Mouse (Mus musculus): Measurements from ENCODE around the gene Trim56.

Gene Trim56

DNA sequence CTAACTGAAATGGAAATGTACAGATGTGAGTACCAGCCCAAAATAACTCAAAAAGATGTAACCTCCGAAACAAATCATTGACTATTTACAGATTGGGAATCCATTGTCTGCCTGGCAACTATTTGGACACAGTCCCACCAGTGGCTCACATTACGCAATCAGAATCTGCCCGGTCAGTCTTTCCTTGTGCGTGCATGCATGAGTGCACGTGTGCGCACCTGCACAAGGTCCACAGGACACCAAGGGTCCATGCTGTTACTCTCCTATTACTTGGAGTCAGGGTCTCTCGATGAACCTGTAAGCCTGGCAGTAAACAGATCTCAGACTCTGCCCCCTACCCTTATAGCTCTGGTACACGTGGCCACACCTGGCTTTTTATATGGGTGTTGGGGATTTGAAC lies 8.3 kb downstream of the Trim56 start:
- DNase-seq = no peak

DNA sequence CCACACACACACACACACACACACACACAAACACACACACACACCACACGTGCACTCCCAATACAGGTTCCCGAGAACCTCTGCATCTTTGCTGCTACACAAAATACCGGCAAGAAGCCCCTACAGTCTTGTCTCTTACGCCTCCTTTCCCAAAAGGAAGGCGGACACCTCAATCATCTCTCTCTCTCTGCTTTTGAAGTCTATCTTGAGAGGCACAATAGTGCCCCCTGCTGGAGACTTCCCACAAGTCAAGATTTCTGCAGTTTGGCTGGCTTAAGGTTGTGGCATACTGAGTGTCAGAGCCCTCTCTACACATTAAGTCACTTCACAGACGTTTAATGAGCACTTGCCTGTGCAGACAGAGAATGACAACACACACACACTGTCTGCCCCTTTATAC lies 9.0 kb downstream of the Trim56 start:
- DNase-seq = peak; percentile 81

DNA sequence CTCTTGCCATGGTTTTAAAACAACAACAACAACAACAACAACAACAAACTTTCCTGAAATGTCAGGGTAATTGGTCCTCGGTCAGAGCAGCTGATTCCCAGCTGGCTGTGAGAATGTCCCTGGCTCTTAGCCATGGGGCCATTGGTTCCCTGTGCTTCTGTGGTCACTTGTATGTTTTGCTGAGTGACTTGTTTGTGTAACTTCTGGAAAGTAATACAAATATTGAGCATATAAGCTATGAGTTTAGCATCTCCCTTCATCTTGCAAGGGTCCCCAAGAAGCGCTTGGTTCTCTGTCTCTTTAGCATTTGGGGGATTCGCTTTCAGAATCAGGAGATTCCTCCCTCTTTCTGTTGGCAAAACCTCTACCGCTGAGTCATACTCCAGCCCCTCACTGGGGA lies 9.6 kb downstream of the Trim56 start:
- no peak for DNase-seq

DNA sequence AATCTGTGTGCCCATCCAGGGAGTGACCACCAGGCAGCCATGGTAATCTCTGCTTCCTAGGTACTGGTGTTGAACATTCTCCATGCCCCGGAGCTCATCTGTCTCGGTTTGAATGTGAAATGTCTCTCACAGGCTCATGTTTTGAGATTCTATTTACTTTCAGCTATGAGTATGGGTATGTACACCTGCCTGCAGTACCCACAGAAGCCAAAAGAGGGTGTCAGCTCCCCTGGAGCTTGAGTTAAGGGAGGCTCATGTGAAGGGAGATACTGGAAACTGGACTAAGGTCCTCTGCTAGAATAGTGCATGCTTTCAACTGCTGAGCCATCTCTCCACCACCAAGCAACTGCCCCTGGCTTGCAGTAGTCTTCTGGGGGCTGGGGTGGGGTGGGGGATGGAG lies 12.0 kb downstream of the Trim56 start:
- no peak for DNase-seq

DNA sequence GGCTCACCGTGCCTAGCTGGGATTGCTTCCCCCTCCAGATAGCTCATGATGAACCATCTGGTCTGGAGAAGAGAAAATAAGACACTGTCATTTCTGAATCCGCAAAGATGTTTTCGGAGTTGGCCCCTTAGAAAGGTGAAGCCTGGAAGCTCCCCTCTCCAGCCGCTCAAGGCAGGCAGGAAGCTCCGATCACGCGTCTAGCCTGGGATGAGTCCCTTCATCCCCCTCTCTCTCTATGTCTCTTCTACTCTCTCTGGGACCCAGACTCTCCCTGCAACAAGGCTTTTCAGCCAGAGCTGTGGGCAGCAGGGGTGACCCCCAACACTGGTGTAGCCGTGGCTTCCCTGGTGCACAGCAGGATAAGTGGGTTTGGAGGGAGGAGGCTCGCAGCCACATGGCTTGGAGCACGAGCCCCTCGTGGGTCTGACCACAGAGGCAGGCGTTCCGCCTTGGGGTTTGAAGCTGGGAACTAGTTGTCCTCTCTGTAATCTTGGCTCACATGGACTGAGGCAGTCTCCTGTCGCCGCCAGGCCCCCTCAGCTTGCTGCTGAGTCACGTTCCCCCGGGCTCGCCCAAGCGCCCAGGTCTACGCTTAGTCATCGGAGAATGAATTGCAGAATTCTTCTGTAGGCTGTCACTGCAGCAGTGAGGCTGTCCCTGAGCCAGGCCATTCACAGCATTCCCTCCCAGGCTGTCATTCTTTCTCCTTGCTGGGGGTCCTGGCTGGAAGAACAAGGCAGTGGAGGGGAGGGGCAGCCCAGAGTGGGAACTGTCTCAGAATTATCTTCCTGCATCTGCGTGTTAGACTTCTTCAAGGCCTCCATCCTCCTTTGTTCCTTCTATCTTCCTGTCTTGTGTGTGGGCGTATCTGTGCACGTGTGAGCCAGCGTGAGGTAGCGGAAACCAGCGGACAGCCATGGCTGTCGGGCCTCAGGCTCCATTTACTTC lies 13.2 kb downstream of the Trim56 start:
- DNase-seq = peak; percentile 61

DNA sequence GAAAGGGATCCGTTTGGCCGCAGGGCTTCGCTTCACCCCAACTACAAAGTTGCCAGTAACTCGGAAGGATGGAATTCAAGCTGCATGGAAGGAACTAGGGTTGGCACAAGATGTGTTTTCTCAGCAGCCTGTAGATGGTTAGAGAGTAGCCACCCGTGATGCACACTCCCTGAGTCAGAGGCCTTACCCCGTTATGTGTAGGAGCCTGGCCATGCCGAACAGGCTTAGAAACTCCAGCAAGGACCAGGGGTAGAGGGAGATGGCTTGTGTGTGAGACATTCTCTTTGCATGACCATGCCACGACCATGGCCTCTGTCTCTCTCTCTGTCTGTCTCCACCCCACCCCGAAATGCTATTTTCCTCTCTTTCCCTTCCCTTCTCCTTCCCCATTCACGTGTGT lies 13.9 kb downstream of the Trim56 start:
- DNase-seq = no peak

DNA sequence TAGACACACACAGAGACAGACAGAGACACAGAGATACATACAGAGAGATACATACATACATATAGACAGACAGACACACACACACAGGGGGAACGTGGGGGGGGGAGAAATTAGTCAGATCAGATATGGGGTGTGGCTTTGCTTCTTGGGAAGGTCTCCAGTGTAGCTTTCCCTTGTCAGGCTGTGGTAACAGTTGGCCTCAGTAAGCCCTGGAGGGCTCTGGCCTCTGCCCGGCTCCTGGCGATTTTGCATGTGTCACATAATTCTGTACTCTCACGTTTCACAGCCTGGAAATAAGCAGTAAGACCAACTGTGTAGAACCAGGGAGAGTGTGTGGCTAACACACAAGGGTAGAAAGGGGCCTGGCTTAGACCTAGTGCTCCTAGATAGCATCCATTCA lies 15.3 kb downstream of the Trim56 start:
- no peak for DNase-seq

DNA sequence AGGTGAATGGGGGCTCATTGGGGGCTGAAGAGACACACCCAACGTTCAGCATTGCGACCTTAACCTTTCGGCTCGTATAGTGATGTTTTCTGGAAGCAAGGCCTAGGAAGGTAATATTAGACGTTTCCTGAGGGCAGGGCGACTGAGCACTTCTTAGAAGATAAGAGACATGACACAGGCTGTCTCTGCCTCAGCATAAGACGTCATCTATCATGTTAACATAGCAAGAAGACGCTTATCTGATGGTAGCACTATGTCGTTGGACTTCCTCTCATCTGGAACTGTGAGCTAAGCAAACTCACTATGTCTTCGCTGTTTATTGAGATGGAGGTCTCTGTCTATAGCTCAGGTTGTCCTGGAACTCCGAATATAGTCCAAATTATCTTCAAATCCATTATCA lies 17.6 kb downstream of the Trim56 start:
- DNase-seq = no peak

DNA sequence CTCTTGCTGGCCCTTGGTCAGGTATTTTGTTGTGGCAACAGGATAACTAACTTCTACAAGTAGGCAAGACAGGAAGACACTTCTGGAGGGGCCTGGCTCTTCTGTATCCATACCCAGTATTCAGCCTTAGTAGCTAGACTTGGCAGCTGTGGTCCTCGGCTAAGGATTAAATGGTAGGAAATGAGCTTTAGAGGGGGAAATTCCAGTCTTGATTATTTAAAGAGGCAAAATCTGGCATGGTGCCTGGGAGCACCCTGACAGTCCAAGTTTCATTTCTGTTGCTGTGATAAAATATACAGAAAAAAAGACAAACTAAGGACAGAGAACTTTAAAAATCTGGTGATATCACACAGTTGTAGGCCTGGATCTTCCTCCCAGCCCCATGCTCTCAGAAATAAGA lies 20.0 kb downstream of the Trim56 start:
- no peak for DNase-seq

DNA sequence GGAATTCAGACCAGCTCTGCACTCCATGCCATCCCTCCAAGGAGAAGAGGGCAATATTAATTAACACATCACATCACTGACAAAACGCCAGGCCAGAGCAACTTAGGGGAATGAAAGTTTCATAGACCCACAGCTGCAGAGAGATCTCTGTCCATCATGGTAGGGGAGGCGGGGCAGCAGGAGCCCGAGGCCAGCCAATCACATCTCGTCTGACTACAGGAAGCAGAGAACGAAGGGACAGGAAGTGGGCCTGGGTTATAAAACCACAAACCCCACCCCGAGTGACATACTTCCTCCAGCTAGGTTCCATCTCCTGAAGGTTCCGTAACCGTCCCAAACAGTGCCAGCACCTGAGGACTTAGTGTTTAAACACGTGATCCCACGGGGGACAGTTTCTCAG lies 20.9 kb downstream of the Trim56 start:
- DNase-seq = no peak

DNA sequence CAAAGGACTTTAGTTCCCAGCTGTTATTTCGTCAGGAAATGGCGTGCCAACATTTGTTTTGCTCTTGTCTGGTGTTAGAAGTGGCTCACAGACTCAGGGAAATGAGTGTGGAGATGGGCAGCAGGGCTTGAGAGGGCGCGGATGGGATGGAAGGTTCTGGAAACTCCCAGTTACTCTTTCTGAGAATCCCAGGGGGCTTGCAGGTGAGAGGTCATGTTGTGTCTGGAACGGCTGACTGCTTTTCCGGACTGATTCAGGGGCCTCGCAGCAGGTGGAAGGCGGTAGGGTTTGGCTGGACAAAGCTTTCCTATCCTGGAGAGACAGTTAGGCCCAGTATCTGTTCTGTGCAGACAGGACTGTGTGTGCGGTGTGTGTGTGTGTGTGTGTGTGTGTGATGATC lies 22.3 kb downstream of the Trim56 start:
- DNase-seq = no peak

DNA sequence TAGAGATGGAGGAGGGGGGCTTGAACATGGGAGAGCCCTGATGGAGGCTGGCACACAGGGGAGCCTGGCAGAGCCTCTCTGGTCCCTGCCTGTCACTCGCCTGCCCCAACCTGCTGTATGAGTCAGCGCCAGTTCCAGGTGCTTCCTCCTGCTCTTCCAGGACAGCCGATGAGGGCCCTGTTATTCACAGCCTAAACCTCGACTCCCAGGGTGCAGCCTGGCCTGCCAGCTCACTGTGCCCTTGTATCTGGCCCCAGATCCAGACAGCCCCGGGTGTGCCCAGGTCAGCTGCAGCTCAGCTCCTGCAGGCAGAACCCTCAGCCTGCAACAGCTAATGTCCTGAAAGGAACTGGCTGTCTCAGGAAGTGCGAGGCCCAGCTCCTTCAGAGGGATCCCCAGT lies 24.4 kb downstream of the Trim56 start:
- no peak for DNase-seq

DNA sequence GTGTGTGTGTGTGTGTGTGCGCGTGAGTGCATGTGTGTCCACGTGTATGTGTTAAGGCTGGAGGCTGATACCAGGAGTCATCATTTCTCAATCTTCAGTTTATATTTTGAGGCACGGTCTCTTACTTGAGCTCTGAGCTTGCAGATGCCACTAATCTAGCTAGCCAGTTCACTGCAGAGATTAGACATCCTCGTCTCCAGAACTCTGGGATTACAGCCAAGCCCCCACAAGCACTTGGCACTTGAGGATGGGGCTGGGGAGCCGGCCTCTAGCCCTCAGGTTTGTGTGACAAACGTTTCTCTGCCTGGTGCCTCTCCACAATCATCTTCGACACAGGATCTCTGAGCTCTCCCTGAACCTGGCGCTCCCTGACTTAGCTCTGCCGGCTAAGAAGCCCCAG lies 25.1 kb downstream of the Trim56 start:
- no peak for DNase-seq

DNA sequence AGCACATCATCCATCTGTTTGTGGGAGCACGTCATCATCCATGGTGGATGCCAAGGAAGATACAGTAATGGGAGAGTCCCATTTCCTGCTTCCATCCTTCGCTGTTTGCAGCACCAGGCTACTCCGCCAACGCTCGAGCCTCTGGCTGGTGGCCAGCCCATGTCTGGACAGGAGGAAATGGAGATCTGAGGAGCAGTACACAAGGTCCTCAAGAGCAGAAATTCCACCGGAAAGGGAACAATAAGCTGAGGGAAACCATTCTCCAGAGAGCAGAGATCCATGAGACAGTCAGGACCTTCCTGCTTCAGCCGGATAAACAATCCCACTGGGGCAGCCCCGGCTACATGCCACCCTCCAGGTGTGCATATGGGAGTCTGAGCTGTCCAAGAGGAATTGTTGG lies 28.6 kb downstream of the Trim56 start:
- no peak for DNase-seq

DNA sequence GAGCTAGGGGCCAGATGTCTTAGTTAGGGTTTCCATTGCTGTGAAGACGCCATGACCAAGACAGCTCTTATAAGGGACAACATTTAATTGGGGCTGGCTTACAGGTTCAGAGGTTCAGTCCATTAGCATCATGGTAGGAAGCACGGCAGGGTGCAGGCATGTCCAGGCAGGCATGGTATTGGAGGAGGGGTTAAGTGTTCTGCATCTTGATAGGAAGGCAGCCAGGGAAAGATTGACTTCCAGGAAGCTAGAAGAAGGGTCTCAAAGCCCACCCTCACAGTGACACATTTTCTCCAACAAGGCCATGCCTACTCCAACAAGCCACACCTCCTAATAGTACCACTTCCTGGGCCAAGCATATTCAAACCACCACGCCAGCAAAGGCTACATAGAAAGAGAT lies 30.3 kb downstream of the Trim56 start:
- DNase-seq = no peak

DNA sequence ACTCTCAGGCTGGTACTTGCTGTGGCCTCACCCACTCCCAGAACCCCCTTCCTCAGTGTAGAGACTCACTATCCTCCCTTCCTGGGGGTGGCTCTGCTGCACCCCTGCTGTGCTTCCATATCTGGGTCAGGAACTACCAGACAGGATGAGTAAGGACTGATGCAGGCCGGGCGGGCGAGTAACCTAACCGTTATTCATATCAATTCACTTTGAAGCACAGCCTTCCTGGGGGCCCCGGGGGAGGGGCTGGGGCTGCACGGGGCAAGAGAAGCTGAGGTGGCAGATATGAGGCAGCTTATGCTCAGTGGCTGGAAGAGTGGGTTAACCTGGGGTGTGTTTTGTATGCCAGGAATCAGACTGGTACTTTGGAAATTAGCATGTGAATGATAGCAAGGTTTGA lies 31.0 kb downstream of the Trim56 start:
- no peak for DNase-seq

DNA sequence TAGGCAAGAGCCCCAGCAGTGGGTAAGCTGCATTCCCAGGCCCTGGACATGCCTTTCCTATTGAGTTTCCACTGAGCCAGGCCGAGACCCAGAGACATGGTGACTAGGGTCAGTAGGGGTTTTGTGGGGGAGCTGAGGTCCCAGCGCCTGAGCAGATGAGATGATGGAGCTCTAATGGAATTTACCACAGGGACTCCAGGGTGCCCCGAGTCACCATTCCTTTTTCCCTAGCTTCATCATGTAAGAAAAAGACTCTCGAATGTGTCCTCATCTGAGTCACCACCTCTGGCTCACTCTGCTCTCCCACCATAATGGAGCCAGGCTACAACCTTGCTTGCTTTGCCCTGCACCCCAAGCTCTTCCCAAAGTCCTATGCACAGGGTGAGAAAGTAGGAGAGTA lies 33.0 kb downstream of the Trim56 start:
- no peak for DNase-seq

DNA sequence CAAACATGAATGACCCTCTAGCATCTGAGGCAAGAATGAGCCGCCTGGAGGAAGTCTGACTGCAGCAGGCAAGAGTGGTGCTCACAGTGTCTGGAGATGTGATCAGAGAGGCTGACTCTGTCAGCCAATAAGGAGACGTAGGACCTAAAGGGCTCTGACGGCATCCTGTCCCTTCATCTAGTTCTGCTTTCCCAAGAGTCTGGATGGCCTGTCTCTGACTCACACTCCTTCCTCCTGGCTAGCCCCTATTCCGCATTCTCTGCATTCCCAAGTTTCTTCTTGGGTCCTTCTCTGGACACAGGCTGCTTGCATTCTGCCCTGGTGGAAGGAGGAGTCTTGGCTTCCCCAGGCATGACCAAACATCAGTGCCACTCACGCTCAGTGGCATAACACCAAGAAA lies 36.2 kb downstream of the Trim56 start:
- DNase-seq = no peak

DNA sequence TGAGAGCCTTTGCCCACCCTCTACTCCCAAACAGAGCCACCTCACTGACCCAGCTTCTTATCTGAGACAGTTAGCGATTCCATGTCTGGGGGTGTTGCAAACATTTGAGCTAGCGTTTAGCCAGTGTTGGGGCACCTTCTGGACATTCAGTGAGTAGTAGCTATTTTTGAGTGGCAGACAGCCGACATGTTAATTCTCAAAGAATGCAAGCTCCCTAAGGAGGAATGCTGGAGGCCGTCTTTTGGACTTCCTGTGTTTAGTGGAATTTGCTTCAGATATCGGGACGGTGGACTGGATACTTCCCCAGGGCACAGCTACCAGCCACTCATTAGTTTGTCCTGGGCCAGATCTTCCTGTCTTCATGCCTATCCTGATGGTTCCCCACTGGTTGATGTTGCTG lies 37.4 kb downstream of the Trim56 start:
- DNase-seq = no peak

DNA sequence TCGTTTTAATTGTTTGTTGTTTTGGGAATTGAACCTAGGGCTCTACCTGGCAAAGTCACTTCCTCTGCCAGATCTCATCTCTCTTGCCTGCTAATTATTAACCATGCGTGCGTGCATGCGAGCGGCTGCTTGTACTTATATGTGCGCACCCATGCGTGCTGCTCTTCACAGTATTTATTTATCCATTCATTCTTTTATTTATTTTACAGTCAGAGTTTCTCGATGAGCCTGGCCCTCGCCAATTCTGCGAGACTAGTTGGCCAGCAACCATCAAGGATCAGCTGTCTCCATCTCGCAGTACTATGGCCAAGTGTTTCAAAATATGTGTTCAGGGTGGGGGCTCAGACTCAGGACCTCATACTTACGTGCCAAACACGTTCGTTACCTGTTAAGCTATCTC lies 38.0 kb downstream of the Trim56 start:
- DNase-seq = no peak

DNA sequence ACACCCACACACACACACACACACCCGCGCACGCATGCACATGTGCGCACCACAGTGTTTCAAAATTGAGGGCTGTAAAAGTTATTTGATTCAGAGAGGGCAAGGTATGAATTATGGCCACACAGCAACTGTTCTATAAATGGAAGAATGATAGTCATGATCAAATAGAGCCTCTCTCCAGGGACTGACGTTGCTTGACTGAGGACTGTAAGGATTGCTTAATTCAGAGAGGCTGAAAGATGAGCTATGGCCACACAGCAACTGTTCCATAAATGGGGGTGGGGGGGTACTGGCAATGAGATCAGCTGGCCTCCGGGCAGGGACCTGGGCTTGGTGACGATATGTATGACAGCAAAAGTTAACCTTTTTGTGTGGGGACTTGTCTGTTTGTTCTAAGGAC lies 38.8 kb downstream of the Trim56 start:
- no peak for DNase-seq

DNA sequence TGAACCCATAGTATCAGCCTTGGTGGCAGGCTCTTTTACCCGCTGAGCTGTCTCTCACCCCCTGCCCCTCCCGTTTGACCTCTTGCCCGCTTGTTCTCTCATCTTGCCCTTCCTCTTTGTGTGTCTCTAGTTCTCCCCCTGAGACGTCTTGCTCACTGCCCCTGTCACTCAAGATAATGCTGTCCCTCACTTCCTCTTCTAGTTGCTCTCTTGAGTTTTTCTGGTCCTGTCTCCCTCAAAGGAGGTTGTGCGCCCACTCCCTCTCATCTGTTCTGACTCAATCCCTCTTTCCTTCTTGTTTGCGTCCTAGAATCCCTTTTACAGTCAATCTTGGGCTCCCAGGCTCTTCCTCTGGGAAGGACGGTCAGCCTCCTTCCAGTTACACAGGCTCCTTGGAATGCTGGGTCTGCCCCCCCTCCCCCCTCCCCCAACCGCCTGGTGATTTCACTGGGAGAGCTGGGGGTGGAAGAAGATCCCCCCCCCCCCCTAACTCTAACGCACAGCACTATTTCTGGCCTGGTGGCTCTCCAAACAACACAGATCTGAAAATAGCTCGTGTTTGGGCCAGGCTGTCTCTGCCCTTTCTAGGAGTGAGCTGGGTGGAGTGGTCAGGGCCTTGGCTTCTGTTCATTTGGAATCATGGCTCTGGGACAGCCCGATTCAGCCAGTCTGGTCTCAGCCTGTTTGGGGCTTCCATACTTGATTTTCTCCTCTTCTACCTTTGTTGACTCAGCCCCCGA lies 39.6 kb downstream of the Trim56 start:
- DNase-seq = no peak

DNA sequence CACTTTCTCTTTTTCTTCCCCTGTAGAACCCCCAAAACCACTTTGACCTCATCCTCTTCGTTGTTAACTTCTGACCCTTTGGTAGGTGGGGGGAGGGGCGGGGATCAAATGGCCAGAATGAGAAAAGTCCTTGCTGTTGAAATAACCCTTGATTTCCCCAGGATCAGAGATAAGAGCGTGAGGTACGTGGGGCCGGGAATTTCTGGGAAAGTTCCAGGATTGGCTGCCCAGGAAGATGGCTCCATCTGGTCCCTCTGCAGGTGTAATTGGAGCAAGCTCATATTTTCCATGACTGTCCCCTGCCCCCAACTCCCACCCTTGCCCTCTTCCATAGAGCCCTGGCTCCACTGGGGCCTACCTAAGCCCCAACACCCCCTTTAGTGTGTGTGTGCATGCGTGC lies 40.3 kb downstream of the Trim56 start:
- no peak for DNase-seq

DNA sequence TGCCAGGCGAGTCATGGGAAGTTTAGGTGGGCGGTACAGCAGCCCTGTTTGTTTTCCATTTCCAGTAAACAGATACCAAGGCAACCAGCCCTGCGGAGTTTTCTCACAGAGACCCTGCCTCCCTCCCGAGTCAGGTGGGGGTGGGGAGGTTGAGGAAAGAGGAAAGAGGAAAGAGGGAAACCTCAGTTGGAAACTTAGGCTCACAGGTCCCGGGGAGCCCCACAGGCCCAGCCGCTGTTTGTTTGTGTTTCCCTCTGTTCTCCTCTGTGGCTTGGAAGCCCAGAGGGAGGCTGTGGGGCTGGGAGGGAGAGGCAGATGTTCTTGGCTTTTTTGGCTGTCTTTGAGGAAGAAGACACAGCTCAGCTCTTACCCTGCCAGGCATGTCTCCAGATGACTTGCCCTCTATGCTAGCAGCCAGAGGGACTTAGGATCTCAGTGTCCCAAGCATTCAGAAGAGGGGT lies 41.8 kb downstream of the Trim56 start:
- no peak for DNase-seq
